ENCODE assay signal across 10 mouse cellular contexts in genomic region chr6:16999451-17000139, GRCm38 (mm10).
DNase-seq lines count a peak whose midpoint lies in the region; ATAC-seq lines count a peak whose summit lies in the region.
"Had no signal": no experiment of that assay in that cellular context is flagged by ENCODE, and none has a peak within 500 bp of the region (broad histone marks: within the 10 kb centered on the region; RNA-seq: fewer than 3 reads in every experiment).

No protein-coding gene starts in this region.

- no peak overlapping the region for H3K4me2 ChIP-seq in heart, embryonic 12.5 days

- peaks cover 3% of the 10 kb centered on the region for H3K9me3 ChIP-seq in heart, embryonic 12.5 days (replicated peaks)

- WGBS in heart, embryonic 12.5 days = 77% methylated on average over 21 of the region's 21 CpGs

- H3K27ac ChIP-seq in heart, embryonic 12.5 days (ENCODE audit: poor library complexity, severe bottlenecking) = no peak overlapping the region

- H3K4me1 ChIP-seq in heart, embryonic 12.5 days (replicated peaks) = no peaks in the 10 kb centered on the region

- H3K9ac ChIP-seq in heart, embryonic 12.5 days = no peak overlapping the region

- H3K4me3 ChIP-seq in heart, embryonic 12.5 days = no peak overlapping the region

- ATAC-seq in frontal cortex, adult (ENCODE audit: low TSS enrichment) = peak; percentile 94
- ATAC-seq in heart, embryonic 12.5 days (ENCODE audit: insufficient number of reproducible peaks, low FRiP score) = no peak

- H3K36me3 ChIP-seq in heart, embryonic 12.5 days = no peaks in the 10 kb centered on the region

- DNase-seq in frontal cortex, adult 2 months (ENCODE audit: extremely low spot score in 1 of 2, low spot score in 1 of 2) = no peak
- peak; percentile 17 for DNase-seq in retina, postnatal 1 day
- DNase-seq in retina, embryonic 14.5 days (ENCODE audit: low spot score) = no peak
- DNase-seq in lung, postnatal 36 days = peak; percentile 15
- DNase-seq in thymus, postnatal 14 days = no peak
- DNase-seq in heart, adult 8-10 months (ENCODE audit: low spot score) = no peak
- DNase-seq: cerebellum, adult 11 months; kidney, adult 11 months had no signal

- 0 out of 2 replicates have a peak, but pooled peaks cover 2% of the 10 kb centered on the region for H3K27me3 ChIP-seq in heart, embryonic 12.5 days (replicated peaks)

Comparison
In these comparisons a context has a peak if more than half of its experiments do, and no peak if none do; other contexts are left out.
1. DNase-seq: peak in retina, postnatal 1 day (single experiment) and lung, postnatal 36 days (single experiment); none in frontal cortex, adult 2 months (0 of 2), retina, embryonic 14.5 days (single experiment), thymus, postnatal 14 days (single experiment) and heart, adult 8-10 months (single experiment).